Mouse (Mus musculus) intestine, embryonic 14.5 days (tissue): ENCODE data around the gene Gm17349. TPM values are rescaled to one million over a fixed set of nuclear protein-coding genes. Genes with fewer than 3 reads are reported as not detected.
A peak's percentile ranks its signal among the peaks of the same experiment; 100 is the strongest.

Experiments used
- ATAC-seq: fragments of 200-750 bp; cut with Nextera tagmentation; replicated peaks from 2 replicates; pipeline ENCODE4 v1.8.0; 2017; ENCODE audit warnings: low read depth, moderate number of reproducible peaks, moderate TSS enrichment, moderate library complexity; ENCODE audit not compliant: low FRiP score, low TSS enrichment
- DNase-seq: peaks from one replicate; pipeline ENCODE4 v3.0.0-alpha.2; 2018; ENCODE audit warnings: low spot score
- H3K27ac ChIP-seq: fragments of 300-500 bp; sonication (generic); 2 replicates; pipeline ENCODE4 v1.5.1; 2014; ENCODE audit warnings: low read depth, mild to moderate bottlenecking, control low read depth
- H3K27me3 ChIP-seq: fragments of 300-500 bp; sonication (generic); replicated peaks from 2 replicates; pipeline ENCODE4 v1.6.1; 2014; ENCODE audit warnings: low read length, control low read depth; ENCODE audit not compliant: control insufficient read depth, insufficient read depth
- H3K36me3 ChIP-seq: fragments of 300-500 bp; sonication (generic); 2 replicates; pipeline ENCODE4 v1.6.1; 2014; ENCODE audit warnings: low read length, control low read depth; ENCODE audit not compliant: control insufficient read depth, insufficient read depth
- H3K4me1 ChIP-seq: fragments of 300-500 bp; sonication (generic); replicated peaks from 2 replicates; pipeline ENCODE4 v1.6.1; 2014; ENCODE audit warnings: low read length, control low read depth, mixed read lengths; ENCODE audit not compliant: control insufficient read depth, insufficient read depth
- H3K4me2 ChIP-seq: fragments of 300-500 bp; sonication (generic); 2 replicates; pipeline ENCODE4 v1.6.1; 2014; ENCODE audit warnings: low read length
- H3K4me3 ChIP-seq: fragments of 300-500 bp; sonication (generic); 2 replicates; pipeline ENCODE4 v1.5.1; 2014; ENCODE audit warnings: low read depth, low read length, control low read depth, mixed read lengths
- H3K9ac ChIP-seq: fragments of 300-500 bp; sonication (generic); 2 replicates; pipeline ENCODE4 v1.6.1; 2014; ENCODE audit warnings: mild to moderate bottlenecking, low read length
- H3K9me3 ChIP-seq: fragments of 300-500 bp; sonication (generic); 2 replicates; pipeline ENCODE4 v1.6.1; 2016; ENCODE audit warnings: low read length, control low read depth; ENCODE audit not compliant: control insufficient read depth
- WGBS: fragments of 180-500 bp; shearing (Covaris S2); extraction: QIAGEN DNeasy Blood & Tissue Kit; methylation state at CpG from one replicate; pipeline ENCODE4 v1.1.7; 2014; 5-methylcytosine and 5-hydroxymethylcytosine counted together
- polyA plus RNA-seq: library from polyadenylated mRNA; unstranded; fragments of >200 nt; fragmentation: Nextera tagmentation; extraction: Ambion mirVana; gene quantifications from 2 replicates; pipeline ENCODE4 v1.2.1, GENCODE M21; 2014

Gene Gm17349
- polyA plus RNA-seq, 1 experiment from 2014 or later = not detected

DNA sequence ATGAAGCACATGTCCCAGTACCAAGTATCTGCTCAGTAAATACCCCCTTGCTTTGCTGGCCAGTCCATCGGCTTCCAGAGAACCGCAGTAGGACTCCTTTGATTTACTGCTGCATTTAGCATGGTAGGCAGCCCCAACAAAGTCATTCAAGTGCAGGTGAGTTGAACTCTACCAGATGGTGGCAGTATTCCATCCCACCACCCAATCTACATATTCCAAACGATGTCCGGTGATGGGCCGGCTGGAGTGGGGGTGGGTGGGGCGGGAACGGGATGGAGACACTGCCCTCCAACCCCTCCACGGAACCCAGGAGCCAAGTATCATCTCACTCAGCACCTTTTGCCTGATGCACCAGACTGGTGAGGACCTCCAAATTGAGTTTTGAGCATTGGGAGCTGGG, 52.0 kb downstream of the Gm17349 start:
- no peak overlapping the region for H3K9ac ChIP-seq

More for the DNA sequence above, 52.0 kb downstream of the Gm17349 start:
- no peak for ATAC-seq
- Histone ChIP-seq H3K4me3 (no peak overlapping the region), H3K27ac (no peak overlapping the region), H3K9me3 (no peaks in the 10 kb centered on the region), H3K4me1 (peaks cover 24% of the 10 kb centered on the region), H3K4me2 (peak overlapping the region; percentile 36), H3K36me3 (no peaks in the 10 kb centered on the region), H3K27me3 (peaks cover 34% of the 10 kb centered on the region)
- DNase-seq = no peak
- WGBS = 10% methylated on average over 8 of the region's 8 CpGs

Other genes starting within 250 kb of the Gm17349 start
- 8.9 and 9.3 TPM in 2 replicates for gene Nckap5l, start 247.7 kb downstream of the Gm17349 start, polyA plus RNA-seq
- 12.4 and 13.7 TPM in 2 replicates for gene Bcdin3d, start 230.8 kb downstream of the Gm17349 start, polyA plus RNA-seq
- 0.41 and 0.42 TPM in 2 replicates for gene Faim2, start 177.3 kb downstream of the Gm17349 start, polyA plus RNA-seq
- gene Aqp2, start 126.4 kb downstream of the Gm17349 start, polyA plus RNA-seq = not detected in 2 replicates
- 0.16 and 0.30 TPM in 2 replicates for gene Aqp5, start 114.7 kb downstream of the Gm17349 start, polyA plus RNA-seq
- not detected in 2 replicates for gene Aqp6, start 104.1 kb downstream of the Gm17349 start, polyA plus RNA-seq
- gene Racgap1, start 53.8 kb downstream of the Gm17349 start, polyA plus RNA-seq = 104 and 111 TPM in 2 replicates
- 1.3 and 1.7 TPM in 2 replicates for gene Asic1, start 35.1 kb downstream of the Gm17349 start, polyA plus RNA-seq
- gene Smarcd1, start 3.4 kb downstream of the Gm17349 start, polyA plus RNA-seq = 39.0 and 42.3 TPM in 2 replicates
- gene Gpd1, start 12.0 kb upstream of the Gm17349 start, polyA plus RNA-seq = 0.17 and 0.35 TPM in 2 replicates
- 190 and 206 TPM in 2 replicates for gene Cox14, start 20.1 kb upstream of the Gm17349 start, polyA plus RNA-seq
- 64.7 and 68.7 TPM in 2 replicates for gene Cers5, start 67.4 kb upstream of the Gm17349 start, polyA plus RNA-seq
- 80.3 and 87.9 TPM in 2 replicates for gene Lima1, start 170.0 kb upstream of the Gm17349 start, polyA plus RNA-seq